Mouse (Mus musculus): ENCODE measurements around the gene Itm2c.

Gene Itm2c

DNA sequence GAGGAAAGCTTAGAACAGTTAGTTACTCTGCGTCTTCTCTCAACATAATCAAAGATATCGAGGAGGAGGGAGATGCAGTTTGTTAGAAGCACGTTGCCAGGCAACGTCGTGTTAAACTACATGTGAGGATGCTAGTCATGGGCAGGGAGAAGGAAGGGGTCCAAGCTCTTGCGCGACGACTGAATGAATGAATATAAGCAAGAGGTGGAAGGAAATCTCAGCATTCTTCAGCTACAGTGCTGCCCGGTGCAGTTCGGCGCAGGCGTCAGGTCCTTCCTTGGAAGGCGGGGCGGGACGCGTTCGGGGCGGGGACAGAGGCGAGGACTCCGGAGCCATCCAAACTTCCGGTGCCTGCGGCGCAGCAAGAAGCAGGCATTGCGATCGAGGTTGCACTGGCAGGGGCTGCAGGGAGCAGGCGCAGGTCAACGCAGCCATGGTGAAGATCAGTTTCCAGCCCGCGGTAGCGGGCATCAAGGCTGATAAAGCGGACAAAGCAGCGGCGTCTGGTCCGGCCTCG lies at the start of gene Itm2c:
Gene Itm2c (plus strand): TSS at position 51 of the 517 bp plus-strand sequence.
- in situ Hi-C loops (cut with MboI, MseI) = loop anchor here (5.0 kb wide), 1 partner anchor 42 kb away; no protein-coding TSS in a partner anchor

DNA sequence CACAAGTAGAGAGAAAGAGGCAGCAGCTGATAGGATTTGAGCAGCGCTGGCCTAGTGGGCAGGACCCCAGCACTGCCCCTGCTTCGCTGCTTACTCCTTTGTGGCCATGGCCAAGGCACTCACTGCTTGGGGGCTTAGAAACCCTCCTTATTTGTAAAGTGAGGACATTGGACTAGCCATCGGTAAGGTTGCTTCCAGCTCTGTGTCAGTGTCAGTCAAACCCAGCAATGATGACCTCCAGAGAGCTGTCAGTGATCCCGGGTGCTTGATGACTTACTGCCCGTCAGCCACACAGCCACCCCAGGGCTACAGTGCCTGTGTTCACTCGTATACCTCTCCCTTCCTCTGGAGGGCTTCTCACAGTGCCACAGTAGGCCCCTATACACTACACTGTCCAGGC lies 49.1 kb upstream of the Itm2c start:
- in situ Hi-C loops (cut with MboI, MseI) = no loop called here

DNA sequence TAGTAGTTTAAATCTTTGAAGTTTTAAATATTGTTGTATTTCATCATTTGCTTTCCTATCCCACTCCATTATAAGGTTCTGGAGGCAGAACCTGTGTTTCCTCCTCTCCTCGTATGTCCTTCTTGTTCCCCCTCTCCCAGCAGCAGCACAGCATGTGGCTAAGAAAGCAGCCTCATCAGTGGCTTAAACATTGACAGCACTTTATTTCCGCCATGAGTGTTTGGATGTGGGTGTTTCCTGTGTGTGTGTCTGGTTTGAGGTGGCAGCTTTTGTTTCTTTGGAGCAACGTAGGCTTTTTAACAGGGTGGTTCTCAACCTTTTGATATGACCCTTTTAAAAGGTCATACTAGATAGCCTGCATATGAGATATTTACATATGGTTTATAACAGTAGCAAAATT lies 48.6 kb upstream of the Itm2c start:
- in situ Hi-C loops (cut with MboI, MseI) = no loop called here

DNA sequence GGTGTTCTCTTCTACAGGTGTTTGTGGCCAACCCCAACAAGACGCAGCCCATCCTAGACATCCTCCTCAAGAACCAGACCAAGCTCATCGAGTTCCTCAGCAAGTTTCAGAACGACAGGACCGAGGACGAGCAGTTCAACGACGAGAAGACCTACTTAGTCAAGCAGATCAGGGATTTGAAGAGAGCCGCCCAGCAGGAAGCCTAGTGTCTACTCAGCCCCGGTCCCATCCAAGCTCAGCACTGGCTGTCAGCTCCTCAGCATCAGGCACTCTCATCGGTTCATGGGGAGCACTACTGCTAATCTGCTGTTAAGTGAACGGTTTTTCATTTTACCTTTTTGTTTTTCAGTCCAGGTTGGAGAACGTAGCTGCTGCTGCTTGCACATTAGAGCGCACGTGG lies 45.1 kb upstream of the Itm2c start:
- in situ Hi-C loops (cut with MboI, MseI) = no loop called here

DNA sequence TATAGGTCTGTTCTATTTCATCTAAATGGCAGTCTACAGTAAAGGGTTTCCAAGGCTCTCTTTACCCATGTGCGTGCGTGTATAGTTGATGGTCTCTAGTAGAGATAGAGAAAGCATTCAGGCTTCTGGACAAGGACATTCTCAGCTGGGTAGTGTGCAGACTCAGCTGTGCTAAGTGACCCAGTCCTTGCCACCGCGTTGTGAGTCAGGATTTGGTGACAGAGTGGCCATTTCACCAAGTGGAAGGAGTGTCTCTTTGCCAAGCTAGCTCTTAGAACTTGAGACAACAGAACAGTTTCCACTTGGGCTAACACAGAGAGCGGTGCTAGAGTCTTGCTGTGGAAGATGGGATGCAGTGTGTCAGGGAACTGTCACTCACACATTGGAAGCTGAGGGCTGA lies 43.2 kb upstream of the Itm2c start:
- in situ Hi-C loops (cut with MboI, MseI) = loop anchor here (5.0 to 25.0 kb wide), 4 partner anchors 41 to 739 kb away; partner anchors contain the start of genes A530032D15Rik, Gm10553 and Itm2c

DNA sequence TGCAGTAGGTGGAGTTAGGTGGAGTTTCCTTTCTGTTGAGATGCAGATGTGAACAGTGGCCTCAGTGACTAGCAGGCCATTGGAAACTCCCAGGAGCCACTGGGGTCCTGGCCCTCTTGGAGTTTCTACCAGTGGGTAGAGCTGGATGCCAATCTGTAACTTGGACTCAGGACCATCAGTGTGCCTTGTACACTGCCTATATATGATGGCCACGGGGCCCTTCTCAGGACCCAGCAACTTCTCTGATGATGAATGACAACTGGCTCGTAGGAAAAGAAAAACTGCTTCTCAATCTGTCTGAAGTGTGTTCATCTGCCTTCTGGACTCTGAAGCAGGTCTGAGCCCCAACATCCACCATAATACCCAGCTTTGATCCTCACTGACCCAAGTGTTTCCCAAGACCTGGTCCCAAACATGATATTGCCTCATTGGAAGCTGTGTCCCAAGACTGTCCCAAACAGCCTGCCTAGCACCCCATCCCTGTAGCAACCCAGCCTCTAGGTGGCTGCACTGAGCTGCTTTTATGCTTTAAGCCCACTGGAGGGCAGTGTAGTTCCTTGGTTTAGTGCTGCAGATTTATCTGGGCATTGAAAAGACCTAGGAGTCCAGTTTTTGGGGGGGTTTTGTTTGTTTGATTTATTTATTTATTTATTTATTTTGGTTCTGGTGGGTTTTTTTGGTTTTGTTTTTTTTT lies 40.9 kb upstream of the Itm2c start:
- in situ Hi-C loops (cut with MboI, MseI) = loop anchor here (5.0 to 25.0 kb wide), 4 partner anchors 39 to 741 kb away; partner anchors contain the start of genes A530032D15Rik, Gm10553 and Itm2c

DNA sequence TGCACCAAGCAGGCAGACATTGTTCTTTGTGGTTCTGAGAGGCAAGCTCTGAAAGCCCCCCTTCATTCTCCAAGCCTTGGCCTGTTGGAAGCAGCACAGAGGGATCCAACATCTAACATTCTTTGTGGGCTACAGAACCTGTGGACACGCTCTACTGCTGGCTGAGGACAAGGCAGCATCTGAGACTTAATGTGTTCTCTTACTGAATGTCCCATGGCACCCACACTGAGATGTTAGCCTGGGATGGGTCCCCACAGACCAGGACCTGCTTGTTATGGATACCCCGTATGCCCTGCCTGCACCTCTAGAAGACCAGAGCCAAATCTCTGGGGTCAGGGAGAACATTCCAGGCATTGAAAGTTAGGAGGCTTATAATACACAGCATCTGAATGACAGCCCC lies 40.2 kb upstream of the Itm2c start:
- in situ Hi-C loops (cut with MboI, MseI) = loop anchor here (5.0 to 25.0 kb wide), 4 partner anchors 38 to 742 kb away; partner anchors contain the start of genes A530032D15Rik, Gm10553 and Itm2c

DNA sequence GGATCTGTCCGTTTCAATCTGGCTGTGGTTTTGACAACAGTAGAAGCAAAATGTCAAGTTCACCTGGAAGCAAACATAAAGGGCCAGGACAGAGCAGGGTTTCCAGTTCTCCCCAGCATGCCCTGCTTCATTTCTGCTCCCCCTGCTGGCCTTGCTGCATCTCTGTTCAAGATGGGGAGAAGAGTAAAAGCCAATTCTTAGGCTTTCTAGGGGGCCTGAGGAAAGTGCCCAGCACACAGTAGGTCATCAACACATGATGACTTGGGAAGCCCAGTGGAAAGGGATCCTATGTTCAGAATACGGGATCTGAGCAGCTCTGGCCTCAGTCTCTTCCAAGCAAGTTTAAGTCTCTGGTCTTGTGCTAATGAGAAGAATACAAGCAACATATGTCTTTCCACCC lies 39.6 kb upstream of the Itm2c start:
- in situ Hi-C loops (cut with MboI, MseI) = loop anchor here (5.0 to 25.0 kb wide), 4 partner anchors 38 to 742 kb away; partner anchors contain the start of genes A530032D15Rik, Gm10553 and Itm2c

DNA sequence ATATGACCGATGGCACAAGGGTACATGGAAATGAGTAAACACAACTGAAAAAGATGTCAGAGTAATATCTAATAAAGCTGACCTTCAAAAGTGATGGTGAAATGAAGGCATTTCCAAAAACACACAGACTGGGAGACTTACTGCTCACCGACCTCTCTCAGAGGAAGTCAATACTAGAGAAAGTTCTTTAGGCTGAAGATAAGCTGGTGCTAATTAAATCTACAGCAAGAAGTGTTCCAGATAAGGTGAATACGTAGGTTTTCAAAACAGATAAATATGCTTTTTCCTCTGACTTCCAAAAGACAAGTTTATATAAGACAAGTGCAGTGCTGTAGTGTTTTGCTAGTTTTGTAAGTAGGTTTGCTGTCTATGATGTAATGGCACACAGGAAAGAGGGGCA lies 37.8 kb upstream of the Itm2c start:
- in situ Hi-C loops (cut with MboI, MseI) = loop anchor here (25.0 kb wide), 1 partner anchor 744 kb away; the partner anchor contains the start of genes A530032D15Rik and Gm10553

DNA sequence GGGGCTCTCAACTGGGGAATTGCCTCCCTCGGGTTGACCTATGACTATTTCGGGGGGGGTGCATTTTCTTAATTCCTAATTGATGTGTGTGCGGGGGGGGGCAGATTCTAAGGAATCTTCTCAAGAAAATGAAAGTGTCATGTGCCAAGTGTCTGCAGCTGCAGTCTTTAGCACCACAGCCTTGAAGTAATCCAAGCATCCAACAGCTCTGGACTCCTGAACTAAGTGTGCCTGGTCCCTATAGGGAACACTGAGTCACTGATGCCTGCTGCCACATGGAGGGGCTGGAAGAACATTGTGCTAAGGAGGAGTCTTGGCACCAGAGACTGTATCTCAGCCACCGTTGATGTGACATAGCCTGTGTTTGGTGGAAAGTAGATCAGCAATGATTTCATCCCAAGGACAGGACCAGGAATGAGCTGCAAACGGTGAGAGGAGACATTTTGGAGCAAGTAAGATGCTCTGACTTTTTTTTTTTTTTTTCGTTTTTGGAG lies 36.8 kb upstream of the Itm2c start:
- in situ Hi-C loops (cut with MboI, MseI) = loop anchor here (25.0 kb wide), 1 partner anchor 745 kb away; the partner anchor contains the start of genes A530032D15Rik and Gm10553

DNA sequence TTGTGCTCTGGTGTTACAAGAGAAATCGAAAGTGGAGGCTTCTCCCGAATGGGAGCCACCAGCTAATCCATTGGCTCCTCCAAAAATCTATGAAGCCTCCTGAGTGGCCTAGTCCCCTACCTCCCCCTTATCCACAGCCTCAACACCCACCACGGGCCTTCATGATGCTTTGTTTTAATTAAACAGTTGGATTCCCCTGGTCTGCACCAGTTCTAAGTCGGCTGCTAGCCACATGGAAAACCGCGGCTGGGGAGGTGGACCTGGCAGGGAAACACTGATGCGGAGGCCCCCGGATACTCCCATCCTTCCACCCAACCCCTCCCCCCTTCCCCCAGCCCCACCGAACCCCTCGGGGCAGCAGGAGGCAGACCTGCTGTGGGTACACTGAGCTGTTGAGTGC lies 29.7 kb upstream of the Itm2c start:
- in situ Hi-C loops (cut with MboI, MseI) = loop anchor here (25.0 kb wide), 1 partner anchor 752 kb away; the partner anchor contains the start of genes A530032D15Rik and Gm10553

DNA sequence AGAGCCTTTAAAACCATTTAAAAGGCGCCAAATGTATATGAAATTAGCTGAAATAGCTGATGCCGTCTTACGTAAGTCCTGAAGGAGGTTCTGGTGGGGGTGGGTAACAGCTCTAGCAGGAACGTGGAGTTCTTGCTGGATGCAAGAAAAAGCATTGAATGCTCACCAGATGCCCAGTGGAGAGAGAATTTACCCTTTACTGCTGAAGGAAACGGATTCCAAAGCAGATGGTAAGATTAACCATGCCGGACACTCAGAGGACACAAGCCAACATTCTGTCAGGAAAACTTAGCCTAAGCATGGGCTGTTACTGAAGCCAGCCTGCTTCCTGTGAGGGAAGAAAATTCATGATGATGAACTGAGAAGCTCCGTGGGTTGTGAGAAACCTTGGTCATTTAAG lies 24.1 kb upstream of the Itm2c start:
- in situ Hi-C loops (cut with MboI, MseI) = loop anchor here (25.0 kb wide), 1 partner anchor 758 kb away; the partner anchor contains the start of genes A530032D15Rik and Gm10553

DNA sequence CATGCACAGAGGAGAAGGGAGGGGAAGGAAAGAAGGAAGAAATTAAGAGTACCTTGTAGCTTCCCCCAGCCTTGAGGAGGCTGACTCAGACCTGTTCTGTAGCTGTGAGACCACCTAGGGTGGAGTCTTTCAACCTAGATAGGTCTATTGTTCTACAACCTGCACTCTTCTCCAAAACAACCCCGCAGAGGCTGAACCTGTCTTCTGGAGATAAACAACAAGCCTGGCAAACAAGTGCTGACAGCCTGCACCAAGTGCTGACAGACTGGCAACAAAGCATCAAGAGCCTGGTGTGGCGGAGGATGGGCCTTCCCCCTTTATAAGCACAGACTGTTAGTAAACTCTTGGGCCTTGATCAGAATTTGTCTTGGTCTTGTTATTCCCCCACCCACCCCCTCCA lies 23.5 kb upstream of the Itm2c start:
- in situ Hi-C loops (cut with MboI, MseI) = loop anchor here (25.0 kb wide), 1 partner anchor 758 kb away; the partner anchor contains the start of genes A530032D15Rik and Gm10553

DNA sequence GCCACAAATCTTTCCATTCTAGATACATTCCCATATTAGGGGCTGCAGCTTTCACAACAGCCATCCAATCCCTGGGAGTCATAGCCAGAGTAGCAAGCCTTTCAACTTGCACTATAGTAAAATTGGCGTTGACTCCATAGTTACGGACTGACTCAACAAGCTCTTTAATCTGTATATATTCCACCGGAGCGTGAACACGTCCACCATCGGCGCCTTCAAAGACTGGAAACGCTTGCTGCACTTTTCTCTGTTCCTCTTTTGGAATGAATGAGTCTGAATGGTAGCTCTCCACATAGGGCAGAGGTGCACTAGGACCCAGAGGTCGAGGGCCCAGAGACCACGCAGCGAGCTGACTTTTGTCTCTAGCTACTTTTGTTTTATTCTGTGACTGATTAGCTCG lies 12.1 kb upstream of the Itm2c start:
- in situ Hi-C loops (cut with MboI, MseI) = no loop called here

DNA sequence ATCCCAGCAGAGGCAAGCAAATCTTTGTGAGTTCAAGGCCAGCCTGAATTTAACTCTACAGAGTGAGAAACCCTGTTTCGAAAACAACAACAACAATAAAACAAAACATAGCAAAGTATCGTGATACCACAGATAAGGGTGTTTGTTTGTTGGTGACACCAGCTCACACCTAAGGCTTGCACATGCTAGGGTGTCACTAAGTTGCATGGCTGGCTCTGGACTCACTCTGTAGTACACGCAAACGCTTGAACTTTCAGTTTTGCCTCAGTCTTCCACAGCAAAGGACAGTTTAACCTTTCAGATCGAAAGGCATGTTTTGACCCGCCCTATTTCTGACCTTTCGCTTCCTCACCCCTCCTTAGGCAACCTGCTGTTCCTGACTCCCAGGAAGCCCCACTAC lies 6.9 kb upstream of the Itm2c start:
- in situ Hi-C loops (cut with MboI, MseI) = no loop called here

DNA sequence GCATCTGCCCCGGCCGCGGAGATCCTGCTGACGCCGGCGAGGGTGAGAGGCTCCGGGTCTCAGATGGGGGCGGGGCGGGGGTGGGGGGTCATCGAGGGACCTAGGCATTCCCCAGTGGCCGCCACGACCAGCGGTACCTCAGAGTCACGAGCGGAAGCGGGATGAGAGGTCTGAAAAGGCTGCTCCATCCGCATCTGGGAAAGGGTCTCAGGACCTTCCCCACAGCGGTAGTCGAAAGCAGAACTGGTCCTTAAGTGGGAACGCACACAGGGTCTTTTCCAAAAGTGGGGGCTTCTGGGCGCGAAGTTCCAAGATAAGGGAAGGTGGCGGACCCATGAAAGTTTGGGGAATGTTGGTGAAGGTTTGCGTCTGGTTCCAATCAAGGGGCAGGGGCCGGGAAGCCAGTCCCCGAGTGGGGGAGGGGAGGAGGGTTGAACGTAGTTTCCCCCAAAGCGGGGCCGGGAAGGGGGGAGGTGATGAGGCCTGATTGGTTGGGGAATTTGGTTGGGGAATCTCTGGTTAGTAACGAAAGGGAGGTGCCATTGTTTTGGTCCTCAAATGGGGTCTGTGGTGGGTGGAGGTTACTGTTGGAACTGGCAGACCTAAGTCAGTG lies 773 bp downstream of the Itm2c start:
- in situ Hi-C loops (cut with MboI, MseI) = loop anchor here (5.0 kb wide), 1 partner anchor 43 kb away; no protein-coding TSS in a partner anchor

DNA sequence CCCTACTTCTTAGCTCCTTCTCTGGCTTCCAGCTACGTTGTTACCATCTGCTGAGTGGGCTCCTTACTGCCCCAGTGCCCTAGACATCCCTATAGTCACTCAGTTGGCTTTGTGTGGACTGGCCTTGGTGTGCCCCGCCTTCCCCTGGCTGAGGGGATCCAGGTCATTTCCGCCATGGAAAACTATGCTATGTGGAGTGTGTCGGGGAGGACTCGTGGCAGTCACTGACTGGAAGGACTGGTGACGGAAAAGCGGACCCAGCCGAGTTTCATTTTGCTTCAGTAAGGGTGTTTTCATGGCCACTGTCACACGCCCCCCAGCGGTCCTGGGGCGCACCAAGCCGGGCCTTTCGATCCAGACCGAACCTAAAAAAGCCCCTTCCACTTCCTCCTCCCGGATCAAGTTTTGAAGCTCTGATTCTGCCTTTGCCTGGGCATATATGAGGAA lies 1.3 kb downstream of the Itm2c start:
- in situ Hi-C loops (cut with MboI, MseI) = no loop called here

DNA sequence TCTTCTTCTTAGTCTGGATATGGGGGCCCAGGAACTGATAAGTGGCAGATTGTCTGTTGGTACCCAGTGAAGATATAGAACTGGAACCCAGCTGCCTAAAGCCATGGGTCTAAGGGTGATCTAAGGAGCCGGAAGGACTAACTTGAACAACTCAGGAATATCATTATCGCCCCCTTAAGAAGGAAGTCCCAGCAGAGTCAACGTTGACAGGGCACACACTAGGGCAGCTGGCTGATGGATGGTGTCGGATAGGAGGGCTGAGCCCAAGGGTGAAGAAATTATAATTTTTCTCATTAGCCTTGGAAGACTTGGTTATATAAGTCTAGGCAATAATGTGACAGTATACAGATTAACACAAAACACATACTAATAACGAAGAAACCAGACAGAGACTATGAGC lies 2.0 kb downstream of the Itm2c start:
- in situ Hi-C loops (cut with MboI, MseI) = no loop called here

DNA sequence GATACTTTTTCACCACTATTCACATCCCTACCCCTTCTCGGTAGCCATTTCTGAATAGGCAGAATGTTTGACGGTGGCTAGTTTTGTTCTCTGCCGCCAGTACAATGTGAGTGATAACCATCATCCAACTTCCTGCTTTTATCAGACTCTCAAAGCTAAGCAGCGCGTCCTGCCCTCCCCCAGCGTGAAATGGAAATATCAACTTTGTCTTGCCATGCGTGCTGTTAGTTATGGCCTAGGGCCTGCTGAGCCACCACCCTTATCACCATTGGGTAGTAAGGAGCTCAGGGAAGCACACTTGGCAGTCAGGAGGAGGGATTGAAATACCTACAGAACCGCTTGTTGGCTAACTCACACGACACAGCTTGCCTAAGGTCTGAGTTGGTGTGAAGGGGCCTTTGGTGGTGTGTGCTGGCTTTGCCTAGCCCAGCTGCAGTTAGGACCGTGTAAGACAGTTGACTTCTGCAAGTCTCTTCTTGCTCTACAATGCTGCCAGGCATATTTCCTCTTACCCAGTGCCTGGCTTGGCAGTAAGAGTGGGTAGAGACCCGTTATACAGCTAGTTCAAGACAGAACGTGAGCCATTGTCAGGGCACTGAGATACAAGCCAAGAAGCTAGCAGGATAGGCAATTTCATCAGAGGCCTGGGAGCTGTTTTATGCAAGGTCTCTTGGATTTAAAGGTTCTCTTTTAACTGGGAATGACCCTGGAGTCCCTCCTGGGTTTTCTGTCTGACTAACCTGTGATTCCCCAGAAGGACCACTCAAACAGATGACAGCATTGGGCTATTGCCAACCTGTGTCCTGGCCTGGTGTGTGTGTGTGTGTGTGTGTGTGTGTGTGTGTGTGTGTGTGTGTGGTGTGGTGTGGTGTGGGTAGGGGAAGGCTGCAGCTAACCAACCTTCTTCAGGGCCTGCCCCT lies 3.0 kb downstream of the Itm2c start:
- in situ Hi-C loops (cut with MboI, MseI) = no loop called here

DNA sequence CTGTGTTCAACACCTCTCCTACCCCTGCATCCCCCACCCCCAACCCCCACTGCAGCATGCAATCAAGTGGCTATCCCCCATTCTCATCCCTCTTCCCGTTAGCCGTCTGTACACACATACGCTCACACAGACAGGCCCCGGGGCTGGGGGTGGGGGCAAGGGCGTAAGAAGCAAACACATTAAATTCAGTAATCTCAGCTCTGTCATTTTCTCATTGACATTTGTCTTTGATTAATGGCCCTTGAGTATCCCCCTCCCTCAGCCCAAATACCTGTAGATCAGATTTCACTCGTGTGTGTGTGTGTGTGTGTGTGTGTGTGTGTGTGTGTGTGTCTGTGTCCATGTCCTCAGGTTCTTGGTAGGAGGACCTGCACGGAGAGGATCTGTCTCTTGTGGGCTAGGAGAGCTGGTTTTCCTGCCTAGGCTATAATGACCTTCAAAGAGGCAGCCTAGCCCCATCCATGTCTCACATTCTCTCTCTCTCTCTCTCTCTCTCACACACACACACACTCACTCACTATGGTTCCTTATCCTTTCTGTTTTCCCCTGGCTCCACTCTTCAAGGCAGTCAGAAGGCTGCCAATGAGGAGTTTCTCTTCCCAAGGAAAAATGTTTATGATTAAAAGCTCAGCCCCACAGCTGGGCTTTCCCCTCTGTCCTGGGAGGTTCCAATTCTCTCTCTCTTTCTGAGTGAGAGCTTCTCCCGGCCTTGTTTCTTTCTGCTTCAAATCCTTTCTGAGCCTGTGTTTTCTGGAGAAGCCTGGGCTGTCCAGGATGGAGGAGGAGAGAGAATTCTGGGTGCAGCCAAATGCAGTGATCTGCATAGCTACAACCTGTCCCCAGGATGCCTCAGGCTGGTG lies 4.0 kb downstream of the Itm2c start:
- in situ Hi-C loops (cut with MboI, MseI) = no loop called here

Measured in regulatory T cell (primary cell).